Mouse (Mus musculus) gastrocnemius, postnatal 14 days (tissue): Measurements from ENCODE around the gene Foxj2. TPM values are rescaled to one million over a fixed set of nuclear protein-coding genes. Genes with fewer than 3 reads are reported as not detected.
A peak's percentile ranks its signal among the peaks of the same experiment; 100 is the strongest.

Experiments
- DNase-seq: peaks from one replicate; pipeline ENCODE4 v3.0.0; 2021; ENCODE audit warnings: mixed read lengths
- intact Hi-C: fragments of 180-260 bp; cut with DNase I; formaldehyde crosslinking; loops from one replicate; pipeline ENCODE4 v1.15.1; 2025; ENCODE audit warnings: low total_unique reads
- microRNA-seq, 2 experiments: library from miRNA; unstranded; fragments of <30 nt; microRNA quantifications; one replicate each; pipeline ENCODE4 v1.2.0; 2021
- total RNA-seq, 2 experiments: library from RNA; stranded (reverse); gene quantifications; 2 replicates each; pipeline ENCODE4 v1.2.3; 2021

Foxj2 gene
- total RNA-seq, 2 experiments from 2014 or later = 15.5 to 18.5 TPM

DNA sequence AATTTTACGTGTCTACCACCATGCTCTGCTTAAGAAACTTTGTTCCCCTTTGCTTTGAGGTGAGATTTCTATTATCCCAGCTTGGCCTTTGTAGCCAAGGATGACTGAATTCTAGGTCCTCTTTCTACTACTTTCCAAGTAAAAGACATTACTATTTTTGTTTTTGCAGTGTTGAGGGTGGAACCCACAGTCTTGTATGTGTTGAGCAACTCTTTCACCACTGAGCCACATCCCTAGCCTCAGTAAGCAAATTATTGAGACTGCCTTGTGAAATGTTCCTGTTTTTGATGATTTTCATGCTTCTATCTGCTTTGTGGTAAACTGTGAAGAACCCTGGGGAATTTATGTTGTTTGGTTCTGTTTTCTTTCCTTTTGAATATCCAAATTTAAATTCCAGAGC, 43.2 kb downstream of the Foxj2 start:
- intact Hi-C loops = no loop called here
- DNase-seq = no peak

DNA sequence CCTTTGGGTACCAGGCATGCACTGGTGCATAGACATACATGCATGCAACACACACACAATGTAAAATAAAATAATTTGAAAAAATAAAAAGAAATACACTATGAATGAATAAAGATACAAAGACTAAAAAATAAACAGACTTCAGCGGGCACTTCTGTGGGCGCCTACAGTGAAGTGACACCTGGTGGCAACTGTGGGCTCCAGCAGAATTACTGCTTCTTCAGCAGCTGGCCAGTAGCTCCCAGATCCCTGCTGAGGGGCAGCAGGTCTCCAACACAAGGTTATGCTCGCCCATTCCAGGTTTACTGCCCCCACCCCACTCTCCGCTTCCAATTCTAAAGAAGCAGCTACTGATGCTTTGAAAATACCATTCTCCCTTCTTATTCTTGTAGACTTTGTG, 48.2 kb downstream of the Foxj2 start:
- no peak for DNase-seq
- intact Hi-C loops = no loop called here

DNA sequence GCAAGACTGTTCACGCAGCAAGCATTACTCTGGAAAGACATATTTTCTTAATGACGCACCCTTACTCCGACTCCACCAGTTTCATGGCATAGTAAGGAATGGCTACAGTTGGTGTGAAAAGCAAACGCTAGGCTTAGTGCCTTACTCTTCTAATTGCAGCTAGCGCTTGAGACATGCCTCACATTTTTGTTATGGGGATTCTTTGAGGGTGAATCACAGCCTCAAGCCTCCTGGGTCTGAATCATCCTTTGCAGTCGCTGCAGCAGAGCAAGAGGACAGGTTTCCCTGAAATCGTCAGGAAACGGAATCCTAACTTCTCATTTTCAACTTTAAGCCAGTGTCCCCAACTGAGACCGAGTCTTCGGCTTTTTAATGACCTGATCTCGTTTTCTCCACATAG, 50.1 kb downstream of the Foxj2 start:
- DNase-seq = no peak
- intact Hi-C loops = no loop called here

DNA sequence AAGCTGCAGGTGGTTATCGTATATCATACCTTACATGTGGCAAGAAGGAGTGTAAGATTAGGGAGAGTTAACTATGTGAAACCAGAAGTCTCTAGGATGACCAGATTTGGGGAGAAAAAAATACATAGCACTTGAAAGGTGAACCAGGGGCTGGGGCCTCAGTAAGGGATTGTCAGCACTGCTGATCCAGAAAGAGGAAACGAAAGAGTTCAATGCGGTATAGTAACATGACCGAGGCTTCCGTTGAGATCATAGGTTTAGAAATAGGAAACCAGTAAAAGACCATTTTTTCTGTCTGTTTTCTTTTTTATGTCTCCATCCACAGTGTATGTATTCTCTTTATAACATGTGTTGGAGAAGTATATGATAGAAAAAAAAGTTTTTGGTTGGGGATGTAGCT, 53.1 kb downstream of the Foxj2 start:
- intact Hi-C loops = no loop called here
- DNase-seq = no peak

DNA sequence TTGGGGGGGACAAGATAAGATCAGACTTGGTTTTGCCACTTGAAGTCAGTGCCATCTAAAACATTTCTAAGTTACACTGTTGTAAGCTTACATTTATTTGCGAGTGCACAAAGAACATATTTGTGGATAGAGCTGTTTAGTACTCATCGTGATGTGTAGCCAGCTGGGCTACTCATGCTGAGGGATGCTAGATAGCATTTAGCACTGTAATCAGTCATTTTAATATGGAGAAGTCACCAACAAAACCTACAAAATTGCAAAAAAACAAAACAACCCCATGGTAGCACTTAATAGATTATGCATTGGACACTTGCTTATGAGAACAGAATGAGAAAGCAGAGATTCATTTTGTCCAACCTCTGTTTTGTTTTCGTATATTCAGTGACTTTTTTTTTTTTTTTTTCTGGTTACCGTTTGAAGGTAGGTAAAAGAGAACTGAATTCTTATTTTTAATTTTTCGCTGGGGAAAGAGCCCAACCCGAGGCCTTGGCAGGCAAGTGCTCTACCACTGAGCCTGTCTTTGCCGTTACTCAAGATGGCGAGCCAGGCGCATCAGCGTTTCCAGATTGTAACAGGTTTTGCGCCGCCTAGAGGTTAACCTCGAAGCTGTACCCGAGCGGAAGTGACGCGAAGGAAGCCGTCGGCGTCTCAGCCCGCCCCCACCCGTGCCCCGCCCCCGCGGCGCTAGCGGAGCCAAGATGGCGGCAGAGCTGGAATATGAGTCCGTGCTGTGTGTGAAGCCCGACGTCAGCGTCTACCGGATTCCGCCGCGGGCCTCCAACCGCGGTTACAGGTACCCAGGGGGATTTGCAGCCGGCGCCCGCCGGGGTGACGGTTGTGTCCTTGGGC, 54.4 kb downstream of the Foxj2 start, which contains the start of gene Necap1:
Gene Necap1, plus strand, starts transcription at position 604 of the 849 bp plus-strand sequence.
- DNase-seq = peak; percentile 97

DNA sequence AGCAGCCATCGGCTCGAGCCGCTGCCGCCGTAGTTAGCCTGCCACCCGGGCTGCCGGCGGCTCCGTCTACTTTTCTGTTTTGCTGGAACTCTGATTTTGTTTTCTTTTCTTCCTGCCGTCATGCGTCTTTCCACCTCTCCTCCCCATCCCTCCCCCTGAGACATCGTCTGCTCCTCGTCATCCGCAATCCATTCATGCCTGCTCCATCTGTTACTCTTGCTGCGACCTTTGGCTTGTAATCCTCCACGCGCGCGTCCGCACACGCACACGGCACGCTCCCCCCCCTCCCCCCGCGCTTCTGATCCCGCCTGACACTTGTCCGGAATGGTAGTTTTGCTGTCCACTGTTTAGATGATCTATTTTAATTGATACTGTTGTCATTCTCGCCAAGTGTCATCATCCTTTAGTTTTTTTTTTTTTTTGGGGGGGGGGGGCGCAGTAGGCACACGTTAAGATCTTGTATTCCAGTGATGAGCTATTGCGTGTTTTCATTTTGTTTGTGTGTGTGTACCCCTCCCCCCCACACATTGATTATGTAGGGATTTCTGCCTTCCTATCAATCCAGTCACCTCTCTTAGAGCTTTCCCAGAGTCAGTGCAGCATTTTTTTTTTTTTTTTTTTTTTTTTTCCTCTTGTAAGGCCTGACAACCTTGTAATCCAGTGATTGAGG, 55.1 kb downstream of the Foxj2 start:
- peak; percentile 24 for DNase-seq
- intact Hi-C loops = no loop called here

More for the DNA sequence above, 54.4 kb downstream of the Foxj2 start, which contains the start of gene Necap1:
- intact Hi-C loops = no loop called here

DNA sequence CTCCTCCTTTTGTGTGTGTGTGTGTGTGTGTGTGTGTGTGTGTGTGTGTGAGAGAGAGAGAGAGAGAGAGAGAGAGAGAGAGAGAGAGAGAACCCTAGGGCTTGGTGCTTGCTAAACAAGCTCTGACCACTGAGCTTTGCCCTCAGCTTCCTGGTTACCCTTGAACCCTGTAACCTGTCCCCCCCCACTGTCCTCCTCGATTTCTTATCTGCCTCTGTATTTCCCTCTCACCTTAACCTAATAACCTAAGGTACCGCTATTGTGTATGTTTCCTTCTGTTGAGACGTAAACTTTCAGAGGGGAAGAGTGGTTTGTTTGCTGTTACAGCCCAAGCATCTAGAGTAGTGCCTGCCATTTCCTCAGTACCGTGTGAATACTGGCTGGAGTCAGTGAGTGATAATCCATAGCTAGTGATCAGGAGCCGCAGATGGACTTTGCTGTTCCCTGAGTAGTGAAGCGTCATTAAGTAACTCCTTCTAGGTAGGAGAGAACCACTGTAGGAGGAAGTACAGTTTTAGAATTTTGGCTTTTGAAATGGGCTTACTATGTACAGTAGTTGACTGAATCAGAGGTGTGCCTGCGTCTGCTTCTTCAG, 59.5 kb downstream of the Foxj2 start:
- intact Hi-C loops = no loop called here
- DNase-seq = no peak

DNA sequence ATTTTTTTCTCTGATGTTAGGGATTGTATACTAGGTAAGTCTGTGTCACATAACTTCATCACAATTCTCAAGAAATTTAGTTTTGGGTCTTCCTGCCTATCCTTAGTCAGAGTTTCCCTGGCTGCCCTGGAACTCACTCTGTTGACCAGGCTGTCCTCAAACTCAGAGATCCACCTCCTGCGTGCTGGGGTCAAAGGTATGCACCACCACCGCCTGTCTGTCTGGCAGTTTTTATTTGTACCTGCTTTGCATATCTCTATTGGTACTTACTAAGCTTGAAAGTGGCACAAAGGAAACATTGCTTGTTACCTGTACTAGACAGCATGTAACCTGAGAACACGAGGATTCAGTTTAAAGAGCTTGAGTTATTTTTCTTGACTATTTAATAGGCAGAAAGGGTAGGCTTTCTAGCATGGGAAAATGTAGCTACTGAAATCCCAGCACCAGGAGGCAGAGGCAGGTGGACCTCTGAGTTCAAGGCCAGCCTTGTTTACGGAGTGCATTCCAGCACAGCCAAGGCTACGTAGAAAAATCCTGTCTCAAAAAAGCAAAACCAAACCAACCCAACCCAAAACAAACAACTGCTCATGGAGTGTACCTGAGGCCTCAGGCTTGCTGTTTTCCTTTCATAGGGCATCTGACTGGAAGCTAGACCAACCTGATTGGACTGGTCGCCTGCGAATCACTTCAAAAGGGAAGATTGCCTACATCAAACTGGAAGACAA, 60.2 kb downstream of the Foxj2 start:
- DNase-seq = no peak
- intact Hi-C loops = no loop called here

DNA sequence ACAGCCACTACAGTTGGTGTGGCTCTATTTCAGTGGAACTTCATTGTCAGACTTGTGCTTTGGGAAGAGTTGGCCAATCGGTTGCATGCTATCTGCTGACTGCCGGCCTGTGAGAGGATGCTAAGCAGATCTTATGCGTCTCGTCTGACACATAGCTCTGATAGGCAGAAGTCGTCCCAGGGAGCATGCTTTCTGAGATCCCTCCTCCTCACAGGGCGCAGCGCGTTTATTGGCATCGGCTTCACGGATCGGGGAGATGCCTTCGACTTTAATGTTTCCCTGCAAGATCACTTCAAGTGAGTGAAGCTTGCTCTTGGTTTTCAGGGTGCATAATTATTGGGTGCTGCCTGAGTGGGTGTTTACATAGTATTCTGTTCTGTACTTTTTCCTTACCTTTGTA, 61.6 kb downstream of the Foxj2 start:
- no peak for DNase-seq
- intact Hi-C loops = no loop called here

DNA sequence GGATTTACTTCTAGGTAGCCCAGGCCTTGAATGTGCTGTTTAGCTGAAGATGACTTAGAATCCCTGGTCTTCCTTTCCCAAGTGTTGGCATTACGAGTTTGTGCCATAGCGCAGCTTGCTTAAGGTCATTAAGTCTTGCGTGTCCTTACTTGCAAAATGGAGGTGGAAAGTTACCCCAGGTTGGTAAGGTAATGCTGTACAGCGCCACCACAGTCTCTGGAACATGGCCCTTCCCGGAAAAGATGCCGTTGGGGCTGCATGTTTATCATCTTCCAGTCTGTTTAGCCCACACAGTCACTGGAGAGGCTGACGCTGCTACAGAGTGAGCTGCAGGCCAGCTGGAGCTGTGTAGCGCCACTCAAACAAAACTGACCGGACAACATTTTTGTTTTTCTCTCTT, 63.9 kb downstream of the Foxj2 start:
- intact Hi-C loops = no loop called here
- no peak for DNase-seq

DNA sequence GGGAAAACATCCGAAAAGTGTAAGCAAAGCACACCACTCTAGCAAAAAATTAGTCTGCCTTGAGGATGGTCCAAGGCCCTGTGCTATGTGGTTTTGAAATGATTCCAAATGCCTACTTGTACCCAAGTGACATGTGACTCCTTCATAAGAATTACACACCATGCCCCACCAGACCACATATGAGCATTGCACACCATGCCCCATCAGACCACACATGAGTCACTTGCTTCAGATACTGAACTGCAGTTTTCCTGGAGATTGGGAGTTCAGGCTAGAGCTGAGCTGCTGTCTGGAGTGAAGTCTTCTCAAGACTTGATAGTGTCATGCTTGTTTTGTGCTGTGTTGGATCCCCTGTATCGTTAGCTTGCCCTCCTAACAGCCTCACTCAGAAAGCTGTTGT, 69.9 kb downstream of the Foxj2 start:
- no peak for DNase-seq
- intact Hi-C loops = no loop called here

DNA sequence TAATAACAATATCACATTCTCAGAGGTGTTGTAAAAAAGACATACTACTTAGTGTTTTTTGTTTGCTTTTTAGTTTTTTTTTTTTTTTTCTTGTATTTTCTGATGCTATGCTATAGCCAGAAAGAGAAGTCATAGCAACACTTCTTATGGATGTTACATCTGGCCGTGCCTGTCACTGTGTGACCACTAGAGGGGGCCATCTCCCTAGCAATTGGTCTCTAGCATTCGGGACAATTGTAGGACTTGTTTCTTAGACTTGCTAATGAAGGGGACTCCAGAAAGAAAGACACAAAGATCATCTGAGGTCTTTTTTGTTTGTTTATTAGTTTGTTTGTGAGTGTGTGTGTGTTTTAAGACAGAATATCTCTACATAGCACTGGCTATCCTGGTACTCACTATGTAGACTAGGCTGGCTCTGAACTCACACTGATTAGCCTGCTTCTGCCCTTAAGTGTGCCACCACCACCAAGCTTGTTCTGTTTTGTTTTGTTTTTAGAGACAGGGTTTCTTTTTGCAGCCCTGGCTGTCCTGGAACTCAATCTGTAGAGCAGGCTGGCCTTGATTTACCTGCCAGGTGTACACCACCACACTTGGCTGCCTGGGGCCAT, 72.8 kb downstream of the Foxj2 start:
- intact Hi-C loops = loop anchor here (10.0 kb wide), 1 partner anchor 1482 kb away; no protein-coding TSS in a partner anchor
- DNase-seq = peak; percentile 35

Small RNA genes lying within 50 kb of the gene (microRNA-seq; reads per million reads assigned to microRNA genes)
- gene Mir7231 = 0 to 0.64 reads per million in 2 experiments

Other genes starting within 250 kb of the Foxj2 start
- 1 to 10 TPM; 1.4 to 1.8 TPM for gene Apobec1, start 217.5 kb upstream of the Foxj2 start, total RNA-seq
- not detected for gene Gdf3, start 209.8 kb upstream of the Foxj2 start, total RNA-seq
- gene Dppa3, start 193.5 kb upstream of the Foxj2 start, total RNA-seq = not detected
- gene Nanog, start 112.4 kb upstream of the Foxj2 start, total RNA-seq = not detected
- gene Slc2a3, start 18.3 kb upstream of the Foxj2 start, total RNA-seq = 1 to 10 TPM; 1.2 to 1.9 TPM
- gene C3ar1, start 36.2 kb downstream of the Foxj2 start, total RNA-seq = 1 to 10 TPM in 1 of 2 experiments, under 1 TPM in 1; 1.00 to 1.6 TPM
- gene Necap1, start 54.6 kb downstream of the Foxj2 start, total RNA-seq = 10 to 100 TPM; 19.0 to 23.6 TPM
- 1 to 10 TPM; 1.3 to 2.8 TPM for gene Clec4a1, start 101.9 kb downstream of the Foxj2 start, total RNA-seq
- gene Clec4a3, start 132.6 kb downstream of the Foxj2 start, total RNA-seq = 1 to 10 TPM; 1.7 to 2.6 TPM
- gene Clec4a4, start 170.5 kb downstream of the Foxj2 start, total RNA-seq = not detected
- gene Clec4b1, start 230.0 kb downstream of the Foxj2 start, total RNA-seq = not detected